Mouse (Mus musculus) E14TG2a.4 (cell line): ENCODE measurements around the gene Slc25a21.

Experiments used
- H3K27me3 ChIP-seq: 2 replicates; pipeline ENCODE4 v1.6.1; 2014; ENCODE audit warnings: low read length, control low read depth; ENCODE audit not compliant: insufficient read depth
- H3K36me3 ChIP-seq: 2 replicates; pipeline ENCODE4 v1.6.1; 2014; ENCODE audit warnings: low read length, control low read depth; ENCODE audit not compliant: insufficient read depth
- H3K4me1 ChIP-seq: replicated peaks from 2 replicates; pipeline ENCODE4 v1.6.1; 2014; ENCODE audit warnings: low read depth, low read length, control low read depth
- H3K4me3 ChIP-seq: replicated peaks from 2 replicates; pipeline ENCODE4 v1.5.1; 2014; ENCODE audit warnings: mild to moderate bottlenecking, low read length
- H3K9me3 ChIP-seq: 2 replicates; pipeline ENCODE4 v1.6.1; 2014; ENCODE audit warnings: low read length, control low read depth
- CTCF ChIP-seq: conservative IDR thresholded peaks from 2 replicates; pipeline ENCODE4 v1.5.1; 2014; ENCODE audit warnings: low read length
- NANOG ChIP-seq: IDR thresholded peaks from 2 replicates; pipeline ENCODE4 v1.6.1; 2014; ENCODE audit warnings: borderline replicate concordance, low read length, mixed read lengths
- POU5F1 ChIP-seq: IDR thresholded peaks from 2 replicates; pipeline ENCODE4 v1.6.1; 2014; ENCODE audit warnings: low read length, borderline replicate concordance

Slc25a21 gene

DNA sequence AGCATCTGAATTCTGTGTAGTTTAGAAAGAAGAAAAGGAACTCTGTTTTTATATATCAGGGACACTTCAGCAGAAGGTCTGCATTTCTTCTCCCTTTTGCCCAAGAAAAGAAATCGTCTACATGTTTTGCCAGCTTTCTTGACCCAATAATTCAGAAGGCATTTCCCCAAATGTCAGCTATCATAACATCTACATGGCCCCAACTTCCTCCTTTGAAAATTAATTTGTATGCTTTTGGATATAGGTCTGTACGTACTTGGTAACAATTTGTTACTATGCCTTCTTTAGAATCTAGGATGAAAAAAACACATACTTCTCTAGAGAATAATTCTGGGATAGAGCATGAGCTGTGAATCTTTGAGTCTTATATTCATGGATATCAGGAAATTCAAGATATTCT, 34.0 kb downstream of the Slc25a21 start:
- no peaks in the 10 kb centered on the region for H3K9me3 ChIP-seq
- no peaks in the 10 kb centered on the region for H3K36me3 ChIP-seq
- TF ChIP-seq CTCF = no peak
- no peak for TF ChIP-seq NANOG
- no peak overlapping the region for H3K4me3 ChIP-seq
- no peaks in the 10 kb centered on the region for H3K27me3 ChIP-seq
- H3K4me1 ChIP-seq = 0 out of 2 replicates have a peak, but pooled peaks cover 3% of the 10 kb centered on the region

- no peaks in the 10 kb centered on the region for H3K27me3 ChIP-seq
- no peaks in the 10 kb centered on the region for H3K9me3 ChIP-seq
- no peak for TF ChIP-seq CTCF
- no peak for TF ChIP-seq NANOG
- TF ChIP-seq POU5F1 = no peak
- H3K4me1 ChIP-seq = 0 out of 2 replicates have a peak, but pooled peaks cover 3% of the 10 kb centered on the region
- no peak overlapping the region for H3K4me3 ChIP-seq
- no peaks in the 10 kb centered on the region for H3K36me3 ChIP-seq
Observed at GRCm38 (mm10) chr12:57162840-57163239, 34.4 kb downstream of the Slc25a21 start.

DNA sequence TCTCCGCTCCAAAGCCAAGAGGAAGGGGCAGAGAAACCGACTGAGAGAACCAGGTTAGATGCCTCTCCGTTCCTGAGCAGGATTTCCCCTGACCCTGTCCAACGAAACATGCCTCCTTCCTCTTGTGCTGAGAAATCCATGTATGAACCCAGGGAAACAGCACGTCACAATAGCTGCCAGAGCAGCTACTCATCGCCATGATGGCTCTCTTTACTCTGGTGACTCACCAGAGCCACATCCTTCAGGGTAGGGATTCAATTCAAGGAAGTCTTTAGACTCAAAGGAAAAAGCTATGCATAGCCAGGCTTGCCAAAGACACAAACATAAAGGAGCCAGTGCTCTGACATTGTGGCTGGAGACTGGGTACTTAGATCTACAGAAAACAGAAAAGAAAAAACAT, 37.4 kb downstream of the Slc25a21 start:
- Histone ChIP-seq H3K9me3 (no peaks in the 10 kb centered on the region), H3K27me3 (no peaks in the 10 kb centered on the region), H3K36me3 (no peaks in the 10 kb centered on the region), H3K4me3 (no peak overlapping the region), H3K4me1 (0 out of 2 replicates have a peak, but pooled peaks cover 3% of the 10 kb centered on the region)
- TF ChIP-seq POU5F1 (no peak), NANOG (no peak), CTCF (no peak)

DNA sequence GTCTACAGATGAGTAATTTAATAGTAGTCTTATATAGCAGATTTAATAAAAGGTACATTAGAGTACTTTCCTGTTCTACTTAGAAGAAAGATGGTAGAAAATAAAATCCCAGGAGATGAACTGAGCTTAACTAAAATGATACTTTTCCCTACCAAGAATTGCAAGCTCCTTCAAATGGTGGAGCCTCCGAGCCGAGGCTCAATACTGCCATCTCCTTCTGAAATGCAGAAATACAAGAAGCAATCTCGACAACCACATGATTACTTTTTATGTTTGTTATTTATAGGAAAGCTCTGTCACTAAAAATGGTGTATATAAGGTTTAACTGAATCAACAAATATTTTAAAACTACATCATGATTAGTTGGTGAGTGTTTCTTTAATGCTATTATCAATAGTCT, 39.0 kb downstream of the Slc25a21 start:
- no peak for TF ChIP-seq NANOG
- TF ChIP-seq POU5F1 = no peak
- no peak for TF ChIP-seq CTCF
- Histone ChIP-seq H3K9me3 (no peaks in the 10 kb centered on the region), H3K36me3 (no peaks in the 10 kb centered on the region), H3K4me1 (0 out of 2 replicates have a peak, but pooled peaks cover 3% of the 10 kb centered on the region), H3K27me3 (no peaks in the 10 kb centered on the region), H3K4me3 (no peak overlapping the region)

DNA sequence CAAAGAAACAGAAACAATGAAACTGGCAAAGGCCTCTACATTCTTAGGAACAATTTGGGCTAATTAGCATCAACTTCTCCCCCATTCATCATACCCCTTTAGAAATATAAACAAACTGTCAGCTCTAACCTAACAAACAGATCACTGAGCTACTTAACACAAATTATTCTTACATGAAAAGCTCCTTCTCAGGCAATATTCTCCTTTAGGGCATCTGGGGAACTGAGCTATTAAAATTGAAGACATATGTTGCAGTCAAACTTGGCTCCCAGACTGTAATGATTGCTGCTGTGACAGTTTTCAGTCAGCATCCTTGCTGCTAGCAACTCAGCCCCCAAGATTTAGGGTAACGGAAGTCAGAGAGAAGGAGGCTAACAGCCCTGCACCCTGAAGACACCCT, 58.3 kb downstream of the Slc25a21 start:
- H3K27me3 ChIP-seq = no peaks in the 10 kb centered on the region
- no peaks in the 10 kb centered on the region for H3K4me1 ChIP-seq
- H3K4me3 ChIP-seq = no peak overlapping the region
- H3K9me3 ChIP-seq = no peaks in the 10 kb centered on the region
- no peak for TF ChIP-seq NANOG
- no peak for TF ChIP-seq CTCF
- TF ChIP-seq POU5F1 = no peak
- H3K36me3 ChIP-seq = no peaks in the 10 kb centered on the region

DNA sequence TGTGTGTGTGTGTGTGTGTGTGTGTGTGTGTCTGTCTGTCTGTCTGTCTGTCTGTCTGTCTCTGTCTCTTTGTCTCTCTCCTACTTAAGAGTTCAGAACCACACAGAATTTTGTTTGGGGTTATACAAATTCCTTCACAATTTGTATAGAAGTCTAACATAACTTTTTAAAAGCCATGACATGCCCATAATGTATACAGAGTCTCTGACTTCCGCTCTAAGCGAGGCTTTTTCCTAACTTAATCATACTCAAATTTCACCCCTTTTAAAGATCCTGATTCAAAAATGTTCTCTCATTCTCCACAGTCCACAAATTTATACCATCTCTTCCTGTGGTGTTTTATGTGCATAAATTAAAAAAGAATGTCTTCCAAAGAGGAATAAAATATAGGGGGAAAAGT, 59.5 kb downstream of the Slc25a21 start:
- Histone ChIP-seq H3K27me3 (no peaks in the 10 kb centered on the region), H3K9me3 (no peaks in the 10 kb centered on the region), H3K4me3 (no peak overlapping the region), H3K36me3 (no peaks in the 10 kb centered on the region), H3K4me1 (no peaks in the 10 kb centered on the region)
- TF ChIP-seq POU5F1 (no peak), NANOG (no peak), CTCF (no peak)

DNA sequence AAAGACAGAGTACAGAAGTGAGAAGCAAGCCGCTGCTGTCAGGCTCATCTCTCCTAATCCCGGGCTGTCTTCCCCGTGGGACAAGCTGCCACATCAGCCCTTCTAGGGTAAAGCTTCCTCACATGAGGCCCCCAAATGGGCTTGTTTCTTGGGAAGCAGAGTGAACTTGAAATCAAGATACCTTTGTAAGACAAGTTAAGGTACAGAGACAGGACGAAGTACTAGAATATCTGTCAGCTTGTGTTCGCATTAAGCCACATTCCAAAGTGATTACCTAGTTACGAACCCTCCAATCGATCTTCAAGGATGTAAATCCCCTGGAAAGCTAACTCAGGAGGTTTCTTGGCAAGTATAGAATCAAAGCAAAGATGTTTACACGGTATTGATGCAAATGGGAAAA, 78.7 kb downstream of the Slc25a21 start:
- Histone ChIP-seq H3K4me1 (no peaks in the 10 kb centered on the region), H3K4me3 (no peak overlapping the region), H3K9me3 (no peaks in the 10 kb centered on the region), H3K27me3 (no peaks in the 10 kb centered on the region), H3K36me3 (no peaks in the 10 kb centered on the region)
- no peak for TF ChIP-seq NANOG
- no peak for TF ChIP-seq POU5F1
- no peak for TF ChIP-seq CTCF

DNA sequence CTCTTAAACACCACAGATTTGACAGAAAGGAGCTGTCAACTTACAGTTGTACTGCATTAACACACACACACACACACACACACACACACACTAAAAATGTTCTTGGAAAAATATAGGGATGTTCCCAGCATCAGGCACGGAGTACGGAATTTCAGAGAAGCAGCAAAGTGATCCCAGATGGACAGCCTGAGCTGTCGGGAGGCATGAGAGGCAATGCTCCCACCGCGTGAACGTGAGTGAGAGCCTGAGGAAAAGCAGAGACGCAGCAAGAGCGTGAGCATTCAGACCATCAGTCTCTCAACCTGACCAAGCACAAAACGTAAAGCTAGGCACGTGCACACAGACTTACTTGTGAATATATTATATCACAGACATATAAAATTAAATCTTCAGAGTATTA, 81.8 kb downstream of the Slc25a21 start:
- no peaks in the 10 kb centered on the region for H3K27me3 ChIP-seq
- no peak overlapping the region for H3K4me3 ChIP-seq
- H3K9me3 ChIP-seq = no peaks in the 10 kb centered on the region
- TF ChIP-seq NANOG (no peak), CTCF (no peak), POU5F1 (no peak)
- H3K4me1 ChIP-seq = no peaks in the 10 kb centered on the region
- H3K36me3 ChIP-seq = no peaks in the 10 kb centered on the region

GRCm38 (mm10) chr12:57109363-57109762, 87.9 kb downstream of the Slc25a21 start:
- H3K9me3 ChIP-seq = no peaks in the 10 kb centered on the region
- TF ChIP-seq NANOG (no peak), CTCF (no peak), POU5F1 (no peak)
- no peak overlapping the region for H3K4me3 ChIP-seq
- no peaks in the 10 kb centered on the region for H3K36me3 ChIP-seq
- no peaks in the 10 kb centered on the region for H3K4me1 ChIP-seq
- no peaks in the 10 kb centered on the region for H3K27me3 ChIP-seq
